Comparison of ENCODE assay signal across 24 mouse cellular contexts in the genomic region with DNA sequence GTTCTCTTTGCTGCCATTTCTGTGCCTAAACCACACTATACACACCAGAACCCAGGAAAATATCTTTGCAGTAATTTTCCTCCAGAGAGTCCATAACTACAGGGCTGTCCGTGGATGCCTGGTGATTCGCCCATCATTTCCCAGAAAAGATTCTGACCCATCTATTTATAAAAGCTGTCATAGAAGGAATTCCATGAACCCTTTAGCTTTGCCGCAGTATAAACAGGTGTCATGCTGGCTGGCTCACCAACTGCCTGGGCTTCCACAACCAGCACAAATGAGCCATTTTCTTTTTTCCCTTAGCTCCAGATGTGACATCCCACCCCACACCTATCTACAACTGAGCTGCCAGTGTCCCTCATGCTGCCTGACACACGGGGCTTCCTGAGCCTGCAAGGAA. TPM values are rescaled to one million over a fixed set of nuclear protein-coding genes. Genes with fewer than 3 reads are reported as not detected.
DNase-seq lines count a peak whose midpoint lies in the region; ATAC-seq and TF ChIP-seq lines count a peak whose summit lies in the region.
"Had no signal": no experiment of that assay in that cellular context is flagged by ENCODE, and none has a peak within 500 bp of the region (broad histone marks: within the 10 kb centered on the region; RNA-seq: fewer than 3 reads in every experiment).

No protein-coding gene starts in this region.

- TF ChIP-seq CTCF in kidney, adult 2 months (conservative IDR thresholded peaks at IDR 0.05; ENCODE audit: insufficient read depth, insufficient read length, low read depth, low read length): no peak
- no peak for TF ChIP-seq CTCF in liver, postnatal 0 days (IDR thresholded peaks at IDR 0.05; ENCODE audit: low read depth)
- TF ChIP-seq CTCF in Patski (IDR thresholded peaks at IDR 0.05): no peak

- TF ChIP-seq EP300 in liver, postnatal 0 days (IDR thresholded peaks at IDR 0.05; ENCODE audit: low read depth): no peak

- 42% methylated on average over 4 of the region's 4 CpGs for WGBS in kidney, adult 2 months
- 62% methylated on average over 4 of the region's 4 CpGs for WGBS in liver, postnatal 0 days (ENCODE audit: insufficient replicate concordance)

- no peaks in the 10 kb centered on the region for H3K36me3 ChIP-seq in kidney, adult 2 months (ENCODE audit: control insufficient read depth, insufficient read depth, low read length)
- no peaks in the 10 kb centered on the region for H3K36me3 ChIP-seq in liver, postnatal 0 days (replicated peaks; ENCODE audit: insufficient read depth, low read length)
- H3K36me3 ChIP-seq: embryonic facial prominence, embryonic 13.5 days; forebrain, embryonic 12.5 days; heart, embryonic 13.5 days; hindbrain, embryonic 13.5 days had no signal

- no peak for ATAC-seq in liver, postnatal 0 days
- ATAC-seq in Patski: peak; percentile 8
- ATAC-seq: forebrain, embryonic 16.5 days; hindbrain, postnatal 0 days had no signal

- peak; percentile 37 for DNase-seq in kidney, adult 2 months
- DNase-seq in kidney, adult 18-20 months: no peak
- DNase-seq in liver, postnatal 0 days: no peak
- DNase-seq in liver (no peak), Patski (ENCODE audit: low read depth, low spot score) (no peak)
- DNase-seq in adrenal gland, postnatal 4 days (ENCODE audit: low spot score in 2 of 2): no peak
- DNase-seq: adrenal gland, postnatal 10 days; cerebellum, adult 18-20 months; cerebellum, adult 9-11 months; cerebellum, postnatal 36 days; gastrocnemius, postnatal 14 days had no signal

- no peak overlapping the region for H3K4me3 ChIP-seq in kidney, adult 2 months (ENCODE audit: insufficient read depth, low read depth, low read length)
- no peak overlapping the region for H3K4me3 ChIP-seq in liver, postnatal 0 days (ENCODE audit: low read depth, low read length)
- H3K4me3 ChIP-seq: embryonic facial prominence, embryonic 13.5 days; forebrain, embryonic 12.5 days; heart, embryonic 13.5 days; hindbrain, embryonic 13.5 days had no signal

- H3K9me3 ChIP-seq in liver, postnatal 0 days (ENCODE audit: low read length): no peaks in the 10 kb centered on the region
- H3K9me3 ChIP-seq: embryonic facial prominence, embryonic 13.5 days; forebrain, embryonic 12.5 days; heart, embryonic 13.5 days; hindbrain, embryonic 13.5 days had no signal

- no peak overlapping the region for H3K9ac ChIP-seq in liver, postnatal 0 days (replicated peaks)
- H3K9ac ChIP-seq: embryonic facial prominence, embryonic 13.5 days; forebrain, embryonic 12.5 days; heart, embryonic 13.5 days; hindbrain, embryonic 13.5 days had no signal

- no peak overlapping the region for H3K4me2 ChIP-seq in liver, postnatal 0 days (ENCODE audit: low read depth, low read length)
- H3K4me2 ChIP-seq: embryonic facial prominence, embryonic 13.5 days; forebrain, embryonic 12.5 days; heart, embryonic 13.5 days; hindbrain, embryonic 13.5 days had no signal

- H3K27ac ChIP-seq in kidney, adult 2 months (ENCODE audit: insufficient read depth, low read depth, low read length): peak overlapping the region; percentile 95
- 0 out of 2 replicates have a peak overlapping the region, but pooled peaks have one; percentile 48 for H3K27ac ChIP-seq in liver, postnatal 0 days (ENCODE audit: low read depth)
- H3K27ac ChIP-seq: embryonic facial prominence, embryonic 13.5 days; forebrain, embryonic 12.5 days; heart, embryonic 13.5 days; hindbrain, embryonic 13.5 days; hindbrain, postnatal 0 days had no signal

- in situ Hi-C loops in Patski (cut with MboI; ENCODE audit: low pct_unique_long_range_greater_than_20kb): no loop called here

- POLR2A ChIA-PET in Patski (lab: Charles Lee): interaction anchor here (0.8 to 1.7 kb wide), 4 partner anchors 13 to 69 kb away, joined by 3 to 5 read pairs (median 4); no protein-coding TSS in a partner anchor

- H3K4me1 ChIP-seq in kidney, adult 2 months (ENCODE audit: control insufficient read depth, insufficient read depth, low read length): peaks cover 11% of the 10 kb centered on the region
- H3K4me1 ChIP-seq in liver, postnatal 0 days (ENCODE audit: insufficient read depth): peaks cover 18% of the 10 kb centered on the region; the same call in 1 of the 2 replicates
- H3K4me1 ChIP-seq: embryonic facial prominence, embryonic 13.5 days had no signal

- no peaks in the 10 kb centered on the region for H3K27me3 ChIP-seq in kidney, adult 2 months (replicated peaks; ENCODE audit: control insufficient read depth, insufficient read depth, low read length)
- H3K27me3 ChIP-seq in liver, postnatal 0 days (ENCODE audit: insufficient read depth, low read length): no peaks in the 10 kb centered on the region
- no peaks in the 10 kb centered on the region for H3K27me3 ChIP-seq in Patski
- H3K27me3 ChIP-seq: embryonic facial prominence, embryonic 13.5 days; forebrain, embryonic 12.5 days; heart, embryonic 13.5 days; hindbrain, embryonic 13.5 days had no signal

- CTCF ChIA-PET in Patski (lab: Charles Lee): interaction anchor here (0.7 to 4.3 kb wide), 12 partner anchors 10 to 69 kb away, joined by 3 to 27 read pairs (median 4); no protein-coding TSS in a partner anchor

- TF ChIP-seq POLR2A in kidney, adult 2 months (IDR thresholded peaks at IDR 0.05; ENCODE audit: low read depth, low read length): no peak

RNA-seq across cellular contexts. Expression of a gene that starts 14.0 kb away (rescaled TPM):
- polyA plus RNA-seq in kidney, adult 2 months (2012; rRNA removed): not detected in 2 replicates
- not detected in 2 replicates for polyA plus RNA-seq in liver, postnatal 0 days (2015; fragmentation: Nextera tagmentation; extraction: Ambion mirVana)
- not detected for polyA plus RNA-seq in Patski (2021)
- total RNA-seq in adrenal gland, postnatal 4 days (2021): not detected
- total RNA-seq: adrenal gland, postnatal 10 days; ES-E14; gastrocnemius, adult 18-20 months; gastrocnemius, postnatal 14 days; heart, adult 8-10 months; hematopoietic stem cell, adult 5-6 weeks; hindbrain, postnatal 0 days had no signal
- polyA plus RNA-seq: embryonic facial prominence, embryonic 13.5 days; forebrain, embryonic 12.5 days; forebrain, embryonic 16.5 days; frontal cortex, adult 2 months; gonadal fat pad, adult 2 months; heart, embryonic 13.5 days; heart, postnatal 0 days; hindbrain, embryonic 13.5 days; hindbrain, postnatal 0 days had no signal

RNA-seq across cellular contexts. Expression of a gene that starts 38.8 kb away (rescaled TPM):
- 16.8 and 17.4 TPM in 2 replicates for polyA plus RNA-seq in kidney, adult 2 months (2012; rRNA removed)
- polyA plus RNA-seq in liver, postnatal 0 days (2015; fragmentation: Nextera tagmentation; extraction: Ambion mirVana): 1.3 and 1.5 TPM in 2 replicates
- 164 TPM for polyA plus RNA-seq in Patski (2021)
- 1 to 10 TPM; 5.8 to 8.3 TPM for total RNA-seq in adrenal gland, postnatal 4 days (2021)
